Mouse (Mus musculus) thymus, postnatal 4 days (tissue): ENCODE results near the gene Rprd1b.

ENCODE experiments used
- DNase-seq: peaks from one replicate; pipeline ENCODE4 v3.0.0; 2021

The Rprd1b gene

DNA sequence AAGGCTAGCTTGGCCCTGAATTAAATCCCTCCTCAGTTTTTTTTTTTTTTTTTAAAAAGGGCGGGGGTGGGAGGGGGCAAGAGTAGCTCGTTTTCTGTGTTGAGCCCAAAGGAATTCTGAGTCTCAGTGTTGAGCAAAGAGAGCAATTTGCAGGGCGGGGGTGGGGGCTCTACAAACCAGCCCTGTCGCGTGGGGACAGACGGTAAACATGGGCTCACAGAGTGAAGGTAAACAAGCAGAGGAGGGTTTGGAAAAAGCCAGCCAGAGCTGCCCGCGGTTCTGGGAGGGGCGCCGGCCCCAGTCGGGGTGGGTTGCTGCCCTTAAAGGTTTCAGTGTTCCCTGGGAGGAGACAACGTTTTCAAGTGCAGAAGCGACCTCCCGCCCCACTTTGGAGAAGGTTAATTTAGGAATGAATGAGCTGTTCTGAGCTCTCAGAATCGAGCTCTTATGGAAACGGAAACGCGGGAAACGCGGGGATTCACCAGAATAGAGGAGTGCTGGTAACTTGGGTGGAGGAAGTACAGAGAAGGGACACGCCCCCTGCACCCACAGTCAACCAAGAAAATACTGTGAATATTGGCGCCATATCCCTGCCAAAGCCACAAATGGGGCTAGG, 125.5 kb downstream of the Rprd1b start:
- DNase-seq = peak; percentile 43

DNA sequence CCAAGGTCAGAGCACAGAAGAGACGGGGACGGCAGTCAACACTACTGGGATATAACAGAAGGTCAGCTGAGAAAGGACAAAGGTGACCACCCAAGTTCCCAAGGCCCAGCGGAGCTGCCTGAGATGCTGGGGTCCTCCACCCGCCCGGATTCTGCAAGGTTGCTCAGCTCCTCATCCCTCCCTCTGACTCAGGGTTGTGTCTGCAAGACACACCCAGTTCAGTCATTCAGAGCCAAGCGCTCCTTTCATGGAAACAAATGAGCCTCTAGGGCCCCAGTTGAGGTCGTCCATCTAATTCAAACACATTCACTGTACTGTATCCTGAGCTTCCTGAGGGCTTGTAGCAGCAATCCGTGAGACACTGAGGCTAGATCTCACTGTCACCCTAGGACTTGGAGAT, 126.3 kb downstream of the Rprd1b start:
- DNase-seq = no peak

DNA sequence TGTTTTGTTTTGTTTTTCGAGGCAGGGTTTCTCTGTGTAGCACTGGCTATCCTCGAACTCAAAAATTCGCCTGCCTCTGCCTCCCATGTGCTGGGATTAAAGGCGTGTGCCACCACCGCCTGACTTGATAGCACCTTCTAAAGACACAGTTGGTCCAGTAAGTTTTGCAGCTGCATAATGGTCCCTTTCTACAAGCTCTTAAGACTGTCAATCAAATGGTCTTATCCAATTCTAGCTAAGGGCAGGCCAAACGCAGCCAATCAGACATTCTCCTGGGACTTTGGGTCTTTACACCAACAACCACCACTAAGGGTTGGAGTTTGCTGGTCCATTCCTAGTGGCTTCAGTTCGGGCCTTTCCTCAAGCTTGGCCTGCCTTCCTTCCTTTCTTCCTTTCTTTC, 126.8 kb downstream of the Rprd1b start:
- no peak for DNase-seq

DNA sequence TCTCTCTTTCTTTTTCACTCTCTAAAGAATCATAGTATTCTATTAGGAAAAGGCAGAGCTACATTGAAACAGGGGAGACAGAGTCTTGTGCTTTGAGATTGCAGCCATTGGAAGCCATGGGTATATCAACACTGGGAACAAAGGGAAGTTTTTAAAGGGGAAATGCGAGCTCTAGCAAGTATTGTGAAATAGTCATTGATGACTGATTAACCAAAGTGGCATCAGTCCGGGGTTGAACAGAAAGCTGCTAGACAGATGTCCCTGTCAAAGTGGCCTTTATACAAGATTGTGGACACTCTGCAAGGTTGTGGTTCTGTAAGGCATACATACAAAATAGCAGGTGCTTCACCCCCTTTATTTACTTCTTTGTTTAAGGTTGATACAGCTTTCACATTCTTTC, 127.3 kb downstream of the Rprd1b start:
- DNase-seq = no peak

DNA sequence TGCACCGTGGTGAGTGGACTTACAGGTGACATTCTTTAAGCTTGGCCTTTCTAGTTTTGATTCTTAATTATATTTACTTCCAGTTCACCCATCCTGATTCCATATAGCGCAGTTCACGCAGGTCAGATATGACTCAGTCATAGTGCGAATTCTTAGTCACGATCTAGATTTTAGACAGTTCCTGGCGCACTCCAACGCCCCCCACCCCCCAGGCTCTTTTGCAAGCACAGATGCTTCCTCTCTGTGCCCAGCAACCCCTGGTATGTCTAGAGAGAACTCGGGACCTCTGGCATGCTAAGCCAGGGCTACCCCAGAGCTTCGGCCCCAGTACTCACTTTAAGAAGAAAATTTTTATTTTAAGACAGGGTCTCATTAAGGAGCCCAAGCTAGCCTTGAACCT, 128.2 kb downstream of the Rprd1b start:
- DNase-seq = no peak

DNA sequence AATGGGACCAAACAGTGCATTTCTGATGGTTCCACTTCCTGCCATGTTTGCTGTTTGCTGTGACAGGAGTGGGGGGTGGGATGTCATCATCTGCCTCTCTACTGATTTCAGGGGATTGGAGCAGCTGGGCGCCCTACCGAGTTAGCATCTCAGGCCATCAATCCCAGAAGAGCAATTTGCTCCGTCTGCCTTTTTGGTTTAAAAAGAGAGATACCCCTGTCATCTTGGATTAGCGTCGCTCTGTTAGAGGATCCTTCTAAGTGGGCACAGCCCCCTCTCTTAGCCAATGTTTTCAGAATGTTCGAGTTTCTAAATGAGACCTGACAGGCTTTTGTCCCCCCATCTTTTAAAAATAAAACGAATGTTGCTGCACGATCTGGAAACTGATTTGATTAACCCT, 129.4 kb downstream of the Rprd1b start:
- no peak for DNase-seq

DNA sequence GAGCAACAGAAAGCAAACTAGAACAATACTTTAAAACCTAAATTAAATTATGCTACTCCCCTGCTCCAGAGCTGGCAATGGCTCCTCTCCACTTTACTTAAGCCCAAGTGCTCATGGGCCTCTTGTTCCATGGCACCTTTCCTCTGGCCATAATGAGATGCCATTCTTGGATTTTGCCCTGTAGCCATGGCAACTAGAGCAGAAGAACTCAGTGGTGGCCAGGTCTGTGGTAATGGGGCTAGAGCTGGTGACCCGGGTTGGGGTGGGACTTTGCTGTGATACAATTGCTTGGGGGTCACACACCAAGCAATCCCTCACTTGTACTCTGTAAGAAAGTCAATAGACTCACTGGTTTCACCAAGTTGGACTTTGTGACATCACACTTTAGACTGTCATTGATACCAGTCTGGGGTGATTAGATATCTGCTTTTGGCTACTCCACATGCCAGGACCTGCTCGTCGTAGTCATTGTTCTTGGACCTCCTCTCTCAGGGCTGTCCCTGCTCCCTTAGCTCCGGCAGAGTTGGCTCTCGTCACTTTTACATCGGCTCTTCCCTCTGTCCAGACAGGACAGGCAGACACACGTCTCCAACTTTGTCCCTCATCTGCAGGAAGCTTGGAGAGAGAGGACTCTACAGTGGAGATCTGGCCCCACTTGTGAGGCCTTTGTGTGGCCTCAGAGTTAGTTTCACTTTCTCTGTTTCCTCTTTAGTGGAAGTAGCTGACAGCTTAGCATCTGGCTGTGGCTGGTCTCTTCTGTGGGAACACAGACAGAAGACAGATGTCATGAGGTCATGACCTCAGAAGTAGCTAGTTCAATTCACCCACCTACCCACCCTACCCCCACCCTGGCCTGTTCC, 131.3 kb downstream of the Rprd1b start:
- peak; percentile 30 for DNase-seq

DNA sequence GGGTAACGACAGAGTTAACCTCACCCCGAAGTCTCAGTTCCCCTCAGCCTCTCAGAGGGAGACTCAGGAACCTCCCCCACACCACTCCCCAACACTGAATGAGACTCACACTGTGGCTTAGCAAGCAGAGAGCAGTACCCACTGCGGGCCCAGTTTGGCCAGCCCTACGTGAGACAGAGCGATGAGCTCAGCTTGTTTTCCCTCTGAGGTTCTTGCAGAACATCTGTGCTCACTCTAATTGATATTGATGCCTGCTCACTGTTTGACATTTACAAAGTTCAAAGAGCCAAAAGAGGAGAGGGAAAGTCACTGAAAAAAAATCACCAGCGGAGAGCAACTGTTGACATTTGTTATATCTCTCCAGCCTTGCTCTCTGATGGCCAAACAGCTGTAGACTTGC, 133.5 kb downstream of the Rprd1b start:
- DNase-seq = no peak

DNA sequence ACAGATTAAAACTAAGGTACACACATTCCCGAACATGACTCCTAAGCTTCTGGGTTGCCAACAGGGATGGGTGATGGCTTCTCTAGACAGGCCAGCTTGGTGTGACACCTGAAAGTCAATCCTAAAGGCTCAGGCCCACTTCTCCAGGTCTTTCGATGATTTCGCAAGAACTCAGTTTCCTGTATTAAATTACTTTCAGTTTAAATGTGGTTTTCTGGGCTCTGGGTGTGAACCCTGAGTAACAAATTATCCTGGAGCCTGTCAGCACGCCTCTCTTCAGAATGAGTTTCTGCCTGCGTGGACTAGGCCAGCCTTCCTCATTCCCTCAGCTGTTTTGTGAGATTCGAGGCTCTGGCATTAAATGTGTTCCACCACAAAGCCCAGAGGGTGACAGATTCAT, 134.7 kb downstream of the Rprd1b start:
- DNase-seq = no peak

DNA sequence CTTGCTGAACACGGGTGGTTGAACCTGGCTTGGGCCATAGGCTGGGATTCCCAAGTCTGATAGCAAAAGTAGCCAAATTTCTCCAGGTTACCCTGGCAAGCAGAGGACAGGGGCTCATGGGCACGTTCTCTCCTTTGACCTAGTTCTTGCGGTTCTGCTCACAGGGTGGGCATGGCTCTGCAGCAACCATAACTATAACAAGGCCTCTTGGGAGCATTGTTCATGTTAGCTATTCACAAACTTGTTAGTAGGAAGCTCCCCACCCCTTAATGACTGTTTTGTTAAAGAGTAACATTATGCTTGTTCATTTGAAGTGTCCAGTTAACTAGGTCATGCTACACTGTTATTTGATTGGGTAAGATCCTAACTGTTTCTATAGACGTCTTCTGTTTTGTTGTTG, 137.5 kb downstream of the Rprd1b start:
- no peak for DNase-seq

DNA sequence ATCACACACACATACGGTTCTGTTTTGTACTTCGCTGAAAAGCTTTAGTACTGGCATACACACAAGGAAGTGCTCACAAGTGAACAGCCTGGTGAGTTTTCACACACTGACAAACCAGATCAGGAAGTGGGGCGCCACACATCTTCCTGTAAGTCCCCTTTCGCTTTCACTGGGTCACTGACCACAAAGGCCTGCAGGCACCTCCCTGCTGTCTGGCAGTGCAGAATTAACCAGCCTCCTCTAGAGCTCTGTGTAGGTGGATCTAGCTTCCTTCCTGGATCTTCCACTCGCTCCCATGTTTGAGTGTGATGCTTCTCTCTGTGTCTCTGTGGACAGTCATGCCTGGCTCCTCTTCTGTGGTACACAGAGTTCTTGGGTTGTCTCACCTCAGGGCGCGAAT, 138.3 kb downstream of the Rprd1b start:
- DNase-seq = peak; percentile 65

DNA sequence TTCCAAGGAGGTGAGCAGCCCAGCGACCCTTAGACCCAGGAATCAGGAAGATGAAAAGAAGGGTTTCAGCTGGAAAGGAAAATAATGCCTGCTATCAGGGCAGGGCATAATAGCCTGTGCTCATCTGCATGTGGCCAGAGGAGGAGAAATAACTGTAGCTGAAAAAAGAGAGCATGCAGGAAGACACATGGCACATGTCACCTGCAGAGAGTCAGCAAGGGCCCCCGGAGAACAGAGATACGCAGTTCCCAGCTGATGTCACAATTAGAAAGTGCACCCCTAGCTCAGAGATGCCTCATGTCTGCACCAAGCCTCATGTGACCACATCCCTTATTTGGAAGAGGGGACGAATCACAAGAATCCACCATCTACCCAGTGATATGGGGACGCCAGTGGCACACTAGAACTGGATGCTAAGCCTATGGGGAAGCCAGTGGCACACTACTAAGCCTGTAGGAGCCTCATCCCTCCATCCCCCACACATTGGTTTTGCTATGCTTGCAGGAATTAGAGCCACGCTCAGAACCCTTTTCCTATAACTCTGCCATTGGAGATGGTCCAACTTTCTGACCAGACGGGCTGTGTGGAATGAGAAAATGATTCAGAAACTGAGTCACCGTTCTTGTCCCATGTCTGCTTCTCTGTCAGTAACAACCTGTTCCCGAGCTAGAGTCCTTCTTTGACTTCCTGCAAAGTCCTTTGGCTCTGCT, 139.4 kb downstream of the Rprd1b start:
- peak; percentile 15 for DNase-seq

DNA sequence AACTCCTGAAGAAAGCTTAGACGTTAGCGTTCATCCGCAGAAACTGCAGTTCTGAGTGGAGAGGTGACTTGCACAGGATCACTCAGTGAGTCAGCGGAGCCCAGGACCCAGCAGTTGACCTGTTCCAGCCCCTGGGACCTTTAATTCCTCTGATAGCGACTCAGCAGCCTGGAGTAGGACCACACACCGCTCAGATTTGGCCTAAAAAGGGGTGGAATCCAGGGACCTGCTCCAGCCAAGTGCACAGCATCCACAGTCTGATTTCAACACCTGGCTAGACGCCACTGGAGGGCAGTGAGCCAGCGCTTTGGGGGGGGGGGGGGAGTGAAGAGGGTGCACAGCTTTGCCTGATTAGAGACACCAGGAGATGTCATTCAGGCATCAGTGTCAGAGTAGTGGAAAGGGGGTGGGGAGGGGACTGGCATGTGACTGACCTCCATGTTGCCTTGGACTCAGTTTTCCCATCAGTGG, 140.5 kb downstream of the Rprd1b start:
- DNase-seq = no peak

DNA sequence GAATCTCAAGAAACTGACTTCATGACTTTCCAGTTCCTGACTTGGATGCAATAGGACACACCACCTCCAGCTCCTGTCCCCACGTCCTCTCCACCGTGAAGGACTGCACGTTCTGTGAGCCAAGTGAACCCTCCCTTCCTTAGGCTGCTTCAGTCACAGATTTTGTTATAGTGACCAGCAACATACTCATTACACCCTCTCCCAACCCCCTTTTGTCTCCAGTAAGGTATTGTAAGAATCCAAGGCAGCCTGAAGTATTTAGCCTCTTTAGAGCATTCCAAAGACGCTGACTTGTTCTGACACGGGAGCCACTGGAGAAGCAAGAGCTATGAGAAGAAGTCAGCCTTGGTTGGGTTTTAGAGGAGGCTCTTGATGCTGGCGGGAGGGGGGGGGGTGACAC, 141.1 kb downstream of the Rprd1b start:
- no peak for DNase-seq

DNA sequence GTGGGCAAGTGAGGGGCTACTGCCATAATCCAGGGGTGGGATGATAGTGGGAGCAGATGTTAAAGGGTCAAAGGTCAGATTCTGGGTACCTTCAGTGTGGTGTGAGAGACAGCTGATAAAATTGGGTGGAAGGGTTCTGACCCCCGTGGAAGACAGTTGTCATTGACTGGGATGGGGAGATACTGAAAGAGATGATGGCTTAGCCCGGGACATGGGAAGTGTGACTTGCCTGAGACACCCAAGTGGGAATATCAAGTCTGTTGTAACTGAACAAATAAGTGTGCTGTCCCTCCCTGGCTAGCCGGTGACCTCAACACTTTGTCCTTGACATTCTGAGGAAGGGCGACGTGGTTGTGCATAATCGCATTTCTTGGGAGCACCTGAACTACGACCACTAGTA, 141.5 kb downstream of the Rprd1b start:
- no peak for DNase-seq

DNA sequence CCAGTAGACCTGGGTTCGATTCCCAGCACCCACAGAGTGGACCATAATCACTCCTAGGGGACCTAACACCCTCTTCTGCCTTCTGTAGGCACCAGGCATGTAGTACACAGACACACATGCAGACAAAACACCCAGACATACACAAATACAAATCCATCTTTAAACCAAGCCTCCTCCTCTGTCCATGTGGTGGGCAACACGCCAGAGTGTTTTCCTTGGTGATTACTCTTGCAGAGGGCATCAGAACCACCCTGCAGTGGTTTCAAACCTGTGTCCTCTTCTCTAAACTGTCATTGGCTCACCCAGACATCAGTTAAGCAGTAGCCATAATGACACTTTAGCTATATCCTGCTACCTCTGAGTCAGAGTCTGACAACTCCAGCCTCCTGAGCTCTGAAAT, 142.1 kb downstream of the Rprd1b start:
- no peak for DNase-seq

DNA sequence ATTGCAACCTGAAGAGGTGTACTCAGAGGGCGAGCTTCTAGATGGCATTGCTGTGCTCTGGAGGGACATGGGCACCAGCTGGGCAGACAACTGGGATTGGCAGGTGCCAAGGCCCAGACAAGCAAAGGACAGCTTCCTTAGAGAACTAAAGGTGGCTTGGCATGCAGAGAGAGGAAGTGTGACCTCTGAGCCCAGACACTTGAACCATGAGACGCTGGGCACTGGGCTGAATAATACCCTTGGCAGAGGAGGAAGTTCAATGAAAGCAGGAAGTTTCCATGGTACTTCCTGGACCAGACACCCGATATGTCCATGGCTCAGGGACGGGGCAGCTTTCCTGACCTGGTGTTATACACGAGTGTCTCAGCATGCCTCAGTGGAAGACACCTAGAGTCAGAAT, 146.1 kb downstream of the Rprd1b start:
- no peak for DNase-seq

DNA sequence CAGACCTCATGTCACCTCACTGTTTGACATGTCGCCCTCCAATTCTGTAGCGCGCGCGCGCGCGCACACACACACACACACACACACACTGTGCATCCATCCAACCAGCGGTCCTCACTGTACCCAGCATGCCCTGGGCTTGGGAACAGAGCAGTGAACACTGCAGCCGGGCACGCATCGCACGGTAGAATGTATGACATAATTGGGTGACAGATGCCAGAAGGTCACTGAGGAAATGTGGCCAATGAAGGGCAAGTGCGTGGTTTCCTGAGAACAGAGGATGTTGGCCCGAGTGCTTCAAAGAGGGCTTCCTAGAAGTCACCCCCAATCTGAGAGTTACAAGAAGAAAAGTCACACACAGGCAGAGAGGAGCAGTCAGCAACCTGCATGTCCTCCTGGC, 146.7 kb downstream of the Rprd1b start:
- DNase-seq = no peak

DNA sequence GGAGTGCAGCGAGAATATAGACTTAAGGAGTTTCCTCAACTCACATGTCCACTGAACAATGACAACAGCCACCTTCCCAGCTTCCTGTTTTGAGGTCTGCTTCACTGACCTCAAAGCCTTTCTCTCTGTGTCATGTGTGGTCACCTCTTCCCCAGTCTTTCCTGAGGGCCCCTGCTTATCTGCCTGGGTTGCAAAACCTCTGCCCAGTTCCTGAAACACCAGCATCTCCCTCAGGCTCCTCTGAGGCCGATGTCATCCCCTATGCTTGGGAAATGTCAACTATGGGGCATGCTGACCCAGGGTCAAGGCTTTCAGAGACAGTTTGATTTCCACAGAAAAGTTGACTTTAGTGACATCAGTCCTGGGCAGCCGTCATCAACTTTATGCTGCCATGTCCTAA, 147.1 kb downstream of the Rprd1b start:
- no peak for DNase-seq

DNA sequence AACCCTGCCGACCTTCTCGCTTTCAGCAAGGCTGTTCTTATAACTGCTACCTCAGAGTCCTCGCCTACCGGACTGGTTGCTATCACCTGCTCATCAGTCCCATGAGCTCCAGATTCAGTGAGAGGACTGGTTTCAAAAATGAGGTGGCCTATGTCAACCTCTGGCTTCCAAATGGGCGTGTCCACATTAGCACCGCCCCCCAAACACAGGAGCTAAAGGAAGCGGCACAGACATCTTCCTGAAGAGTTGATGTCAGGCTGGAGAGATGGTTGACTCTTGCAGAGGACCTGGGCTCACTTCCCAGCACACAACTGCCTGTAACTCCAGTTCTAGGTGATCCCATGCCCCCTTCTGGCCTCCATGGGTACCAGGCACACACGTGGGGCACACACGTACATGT, 148.5 kb downstream of the Rprd1b start:
- no peak for DNase-seq

DNA sequence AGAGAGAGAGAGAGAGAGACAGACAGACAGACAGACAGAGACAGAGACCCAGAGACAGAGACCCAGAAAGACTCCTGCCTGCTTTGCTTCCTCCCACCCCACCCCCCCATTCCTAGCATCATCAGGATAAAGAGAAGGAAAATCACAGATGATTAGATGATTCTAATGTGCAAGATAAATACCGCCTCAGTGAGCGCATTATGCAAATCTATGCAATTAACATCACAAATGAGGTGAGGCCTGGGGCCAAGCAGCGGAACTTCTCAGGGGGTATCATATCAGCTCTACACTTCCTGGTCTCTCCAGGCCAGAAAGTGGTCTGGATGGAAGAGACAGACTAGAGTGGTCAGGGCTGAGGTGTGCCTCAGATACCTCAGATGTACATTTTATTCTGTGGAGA, 149.3 kb downstream of the Rprd1b start:
- DNase-seq = no peak

DNA sequence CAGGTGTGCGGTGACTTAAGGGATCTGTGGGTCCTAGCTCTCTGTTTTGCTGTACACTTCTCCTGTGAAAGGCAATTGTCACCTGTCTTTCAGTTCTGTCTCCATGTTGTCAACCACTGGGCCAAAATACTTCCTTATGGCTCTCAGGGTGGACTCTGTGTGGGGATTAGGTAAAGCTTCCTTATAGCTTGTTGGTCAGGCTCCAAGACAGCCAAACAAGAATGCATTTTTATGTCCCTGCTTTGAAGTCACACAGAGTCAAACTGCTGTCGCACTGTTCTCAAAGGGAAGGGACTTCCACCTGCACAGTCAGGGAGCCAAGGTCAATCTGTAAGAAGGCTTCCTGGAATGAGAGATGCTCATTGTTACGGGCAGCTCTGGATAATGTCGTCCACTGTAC, 149.8 kb downstream of the Rprd1b start:
- DNase-seq = no peak

DNA sequence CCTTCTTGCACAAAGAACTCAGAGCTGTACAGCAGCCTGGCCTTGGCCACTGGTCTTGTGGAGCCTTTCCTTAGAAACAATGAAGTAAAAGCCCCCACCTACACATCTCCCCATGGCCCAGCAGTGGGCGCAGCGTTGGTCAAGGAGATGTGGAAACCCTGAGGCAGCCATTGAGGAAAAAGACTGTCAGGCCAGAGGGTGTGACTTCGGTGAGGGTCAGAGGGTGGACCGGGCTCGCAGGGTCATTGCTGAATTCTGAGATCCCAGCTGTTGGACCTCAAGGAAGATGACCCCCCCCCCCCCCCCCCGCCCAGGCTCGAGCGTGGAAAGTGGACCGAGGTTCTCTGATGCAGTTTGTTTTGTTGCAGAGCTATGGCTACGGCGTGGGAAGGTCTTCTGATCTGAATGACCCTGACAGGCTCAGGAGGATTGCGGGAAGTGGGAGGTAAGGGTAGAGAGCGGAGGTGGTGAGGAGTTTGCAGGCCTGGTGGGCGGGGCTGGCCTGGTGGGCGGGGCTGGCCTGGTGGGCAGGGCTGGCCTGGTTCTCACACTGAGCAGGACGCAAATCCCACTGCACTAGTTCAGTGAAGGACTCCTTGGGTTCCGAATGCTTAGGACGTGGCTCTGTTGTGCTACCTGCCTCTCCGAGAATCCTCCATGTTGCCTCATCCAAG, 150.5 kb downstream of the Rprd1b start:
- peak; percentile 81 for DNase-seq
